Mouse (Mus musculus): ENCODE data around the gene Tcf12. TPM values are rescaled to one million over a fixed set of nuclear protein-coding genes. Genes with fewer than 3 reads are reported as not detected.

The Tcf12 gene
- polyA plus RNA-seq, 1 experiment: 52.1 TPM

DNA sequence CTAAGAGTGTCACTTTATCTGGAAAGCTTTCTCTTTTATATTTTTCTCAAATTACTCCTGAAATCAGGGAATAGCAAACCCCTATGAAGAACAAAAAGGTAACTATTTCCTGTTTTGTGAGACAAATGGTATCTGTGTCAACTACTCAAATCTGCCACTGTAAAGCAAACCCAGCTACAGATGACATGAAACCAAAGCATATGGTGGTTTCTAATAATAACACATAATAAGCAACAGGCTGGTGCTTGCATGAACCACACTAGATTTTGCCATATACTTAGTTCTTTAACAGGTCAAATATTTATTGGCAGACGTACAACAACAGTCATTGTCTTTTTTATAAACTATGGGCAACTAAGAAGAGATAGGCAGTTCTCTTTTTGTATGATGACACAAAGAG lies 253.7 kb downstream of the Tcf12 start:
- no peak for DNase-seq (ENCODE audit: low read depth in 1 of 2, low spot score in 2 of 2)
- Histone ChIP-seq H3K36me3 (ENCODE audit: control insufficient read depth, insufficient read depth, low read length) (peaks cover 28% of the 10 kb centered on the region), H3K4me3 (ENCODE audit: extremely low read depth, insufficient read depth, insufficient read length) (no peak overlapping the region), H3K4me1 (ENCODE audit: control insufficient read depth, insufficient read depth, insufficient read length) (no peaks in the 10 kb centered on the region; the same call in 1 of the 2 replicates), H3K27me3 (ENCODE audit: control insufficient read depth, insufficient read depth, low read length) (no peaks in the 10 kb centered on the region), H3K27ac (ENCODE audit: insufficient read depth, low read length) (no peak overlapping the region)
- no peak for TF ChIP-seq CTCF (IDR thresholded peaks at IDR 0.05; ENCODE audit: extremely low read depth, insufficient read depth, insufficient read length, insufficient replicate concordance)
- TF ChIP-seq POLR2A (IDR thresholded peaks at IDR 0.05; ENCODE audit: low read depth, low read length): no peak
- WGBS: 90% methylated on average over 1 of the region's 1 CpGs

DNA sequence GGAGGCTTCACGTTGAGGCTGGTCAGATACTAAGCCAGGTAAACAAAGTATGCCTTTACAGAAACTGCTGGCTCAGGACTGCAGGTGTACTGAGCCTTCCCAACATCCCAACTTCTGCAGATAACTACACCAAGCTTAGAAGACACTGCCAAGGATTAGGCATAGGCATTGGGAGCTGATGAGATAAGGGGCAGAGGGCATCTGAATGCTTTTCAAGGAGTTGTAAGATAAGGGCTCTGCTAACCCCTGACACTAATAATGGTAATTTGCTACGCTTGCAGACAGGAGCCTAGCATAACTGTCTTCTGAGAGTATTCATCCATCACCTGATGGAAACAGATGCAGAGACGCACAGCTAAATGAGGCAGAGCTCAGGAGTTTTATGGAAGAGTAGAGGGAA lies 257.8 kb downstream of the Tcf12 start:
- 91% methylated on average over 3 of the region's 3 CpGs for WGBS
- Histone ChIP-seq H3K27ac (ENCODE audit: insufficient read depth, low read length) (no peak overlapping the region), H3K4me1 (ENCODE audit: control insufficient read depth, insufficient read depth, insufficient read length) (no peaks in the 10 kb centered on the region; the same call in 1 of the 2 replicates), H3K36me3 (ENCODE audit: control insufficient read depth, insufficient read depth, low read length) (peaks cover 35% of the 10 kb centered on the region), H3K4me3 (ENCODE audit: extremely low read depth, insufficient read depth, insufficient read length) (no peak overlapping the region), H3K27me3 (ENCODE audit: control insufficient read depth, insufficient read depth, low read length) (no peaks in the 10 kb centered on the region)
- DNase-seq (ENCODE audit: low read depth in 1 of 2, low spot score in 2 of 2): no peak
- TF ChIP-seq POLR2A (IDR thresholded peaks at IDR 0.05; ENCODE audit: low read depth, low read length) (no peak), CTCF (IDR thresholded peaks at IDR 0.05; ENCODE audit: extremely low read depth, insufficient read depth, insufficient read length, insufficient replicate concordance) (no peak)

DNA sequence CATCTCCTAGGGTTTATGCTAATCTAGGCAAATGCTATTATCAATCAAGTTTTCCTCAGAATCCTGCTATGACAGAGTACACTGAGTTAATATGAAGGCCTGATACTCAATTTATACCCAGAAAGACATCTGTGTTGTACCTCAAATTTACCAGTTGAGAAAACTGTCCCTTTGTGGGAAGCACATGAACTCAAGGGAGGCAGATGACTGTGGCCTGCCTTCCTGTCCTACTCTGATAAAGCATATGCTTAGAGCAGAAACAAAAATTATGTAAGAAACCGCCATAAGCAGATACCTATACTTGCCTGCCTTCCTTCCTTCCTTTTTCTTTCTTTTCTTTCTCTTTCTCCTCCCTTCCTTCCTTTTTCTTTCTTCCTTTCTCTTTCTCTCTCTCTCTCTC lies 261.4 kb downstream of the Tcf12 start:
- TF ChIP-seq CTCF (IDR thresholded peaks at IDR 0.05; ENCODE audit: extremely low read depth, insufficient read depth, insufficient read length, insufficient replicate concordance) (no peak), POLR2A (IDR thresholded peaks at IDR 0.05; ENCODE audit: low read depth, low read length) (no peak)
- Histone ChIP-seq H3K4me3 (ENCODE audit: extremely low read depth, insufficient read depth, insufficient read length) (no peak overlapping the region), H3K27me3 (ENCODE audit: control insufficient read depth, insufficient read depth, low read length) (no peaks in the 10 kb centered on the region), H3K27ac (ENCODE audit: insufficient read depth, low read length) (no peak overlapping the region), H3K4me1 (ENCODE audit: control insufficient read depth, insufficient read depth, insufficient read length) (no peaks in the 10 kb centered on the region; the same call in 1 of the 2 replicates), H3K36me3 (ENCODE audit: control insufficient read depth, insufficient read depth, low read length) (peaks cover 27% of the 10 kb centered on the region)
- no peak for DNase-seq (ENCODE audit: low read depth in 1 of 2, low spot score in 2 of 2)
- 63% methylated on average over 1 of the region's 1 CpGs for WGBS

DNA sequence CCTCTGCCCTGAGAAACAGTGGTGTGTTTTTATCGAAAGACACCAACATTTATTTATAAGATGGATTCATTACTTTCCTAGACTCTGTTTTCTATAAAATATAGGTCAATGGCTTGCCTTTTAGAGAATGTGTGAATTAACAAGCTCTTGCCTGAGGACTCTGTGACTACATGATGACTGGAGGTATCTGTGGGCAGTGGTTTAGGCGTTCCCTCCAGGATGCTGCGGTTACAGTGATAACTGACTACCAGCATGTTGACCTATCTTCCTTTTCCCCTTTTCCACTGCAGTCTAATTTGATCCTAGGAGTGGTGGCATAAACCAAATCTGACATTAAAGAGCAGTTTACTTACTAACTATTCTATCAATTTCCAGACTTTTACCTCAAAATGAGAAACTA lies 263.3 kb downstream of the Tcf12 start:
- no peaks in the 10 kb centered on the region for H3K27me3 ChIP-seq (ENCODE audit: control insufficient read depth, insufficient read depth, low read length)
- no peaks in the 10 kb centered on the region; the same call in 1 of the 2 replicates for H3K4me1 ChIP-seq (ENCODE audit: control insufficient read depth, insufficient read depth, insufficient read length)
- no peak overlapping the region for H3K27ac ChIP-seq (ENCODE audit: insufficient read depth, low read length)
- DNase-seq (ENCODE audit: low read depth in 1 of 2, low spot score in 2 of 2): no peak
- H3K4me3 ChIP-seq (ENCODE audit: extremely low read depth, insufficient read depth, insufficient read length): no peak overlapping the region
- WGBS: 87% methylated on average over 3 of the region's 3 CpGs
- peaks cover 32% of the 10 kb centered on the region for H3K36me3 ChIP-seq (ENCODE audit: control insufficient read depth, insufficient read depth, low read length)
- TF ChIP-seq CTCF (IDR thresholded peaks at IDR 0.05; ENCODE audit: extremely low read depth, insufficient read depth, insufficient read length, insufficient replicate concordance) (no peak), POLR2A (IDR thresholded peaks at IDR 0.05; ENCODE audit: low read depth, low read length) (no peak)

DNA sequence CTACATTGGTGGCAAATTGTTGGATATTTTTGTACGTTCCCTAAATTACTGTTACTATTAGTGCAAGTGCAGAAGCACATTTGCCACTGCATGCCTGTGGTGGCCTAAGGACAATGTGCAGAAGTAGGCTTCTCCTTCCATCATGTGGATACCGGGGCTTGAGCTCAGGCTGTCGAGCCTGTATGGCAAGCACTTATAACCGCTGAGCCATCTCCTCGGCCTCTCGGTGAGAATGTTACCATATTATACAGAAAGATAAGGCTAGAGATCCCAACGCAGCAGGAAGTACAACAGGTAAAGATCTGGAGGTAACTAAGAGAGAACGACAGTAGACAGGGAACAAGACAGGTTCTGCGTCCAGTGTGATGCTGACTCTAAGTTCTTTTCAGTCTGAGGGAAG lies 263.8 kb downstream of the Tcf12 start:
- no peak overlapping the region for H3K27ac ChIP-seq (ENCODE audit: insufficient read depth, low read length)
- H3K4me3 ChIP-seq (ENCODE audit: extremely low read depth, insufficient read depth, insufficient read length): no peak overlapping the region
- DNase-seq (ENCODE audit: low read depth in 1 of 2, low spot score in 2 of 2): no peak
- WGBS: 85% methylated on average over 9 of the region's 9 CpGs
- no peaks in the 10 kb centered on the region; the same call in 1 of the 2 replicates for H3K4me1 ChIP-seq (ENCODE audit: control insufficient read depth, insufficient read depth, insufficient read length)
- H3K27me3 ChIP-seq (ENCODE audit: control insufficient read depth, insufficient read depth, low read length): no peaks in the 10 kb centered on the region
- TF ChIP-seq CTCF (IDR thresholded peaks at IDR 0.05; ENCODE audit: extremely low read depth, insufficient read depth, insufficient read length, insufficient replicate concordance) (no peak), POLR2A (IDR thresholded peaks at IDR 0.05; ENCODE audit: low read depth, low read length) (no peak)
- peaks cover 32% of the 10 kb centered on the region for H3K36me3 ChIP-seq (ENCODE audit: control insufficient read depth, insufficient read depth, low read length)

DNA sequence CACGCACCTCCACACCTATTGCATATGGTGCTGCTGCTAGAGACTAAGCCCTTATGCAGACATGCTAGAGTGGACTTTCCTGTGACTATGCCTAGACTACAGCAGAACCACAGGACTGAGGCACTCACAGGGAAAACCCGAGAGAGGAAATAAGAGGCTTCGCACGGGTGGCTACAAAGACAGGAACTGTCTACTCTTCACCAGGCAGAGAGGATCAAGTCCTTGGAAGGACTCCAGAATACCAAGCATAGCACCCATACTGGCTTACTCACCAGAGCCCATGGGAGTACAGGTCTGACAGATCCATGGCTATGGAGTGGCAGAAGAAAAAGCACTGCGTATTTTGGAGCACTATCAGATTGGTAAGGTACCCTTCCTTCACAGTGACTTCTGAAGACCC lies 269.8 kb downstream of the Tcf12 start:
- no peak for DNase-seq (ENCODE audit: low read depth in 1 of 2, low spot score in 2 of 2)
- Histone ChIP-seq H3K27me3 (ENCODE audit: control insufficient read depth, insufficient read depth, low read length) (no peaks in the 10 kb centered on the region), H3K36me3 (ENCODE audit: control insufficient read depth, insufficient read depth, low read length) (peaks cover 19% of the 10 kb centered on the region), H3K27ac (ENCODE audit: insufficient read depth, low read length) (no peak overlapping the region), H3K4me1 (ENCODE audit: control insufficient read depth, insufficient read depth, insufficient read length) (no peaks in the 10 kb centered on the region), H3K4me3 (ENCODE audit: extremely low read depth, insufficient read depth, insufficient read length) (no peak overlapping the region)
- TF ChIP-seq POLR2A (IDR thresholded peaks at IDR 0.05; ENCODE audit: low read depth, low read length) (no peak), CTCF (IDR thresholded peaks at IDR 0.05; ENCODE audit: extremely low read depth, insufficient read depth, insufficient read length, insufficient replicate concordance) (no peak)
- WGBS: 77% methylated on average over 5 of the region's 5 CpGs

DNA sequence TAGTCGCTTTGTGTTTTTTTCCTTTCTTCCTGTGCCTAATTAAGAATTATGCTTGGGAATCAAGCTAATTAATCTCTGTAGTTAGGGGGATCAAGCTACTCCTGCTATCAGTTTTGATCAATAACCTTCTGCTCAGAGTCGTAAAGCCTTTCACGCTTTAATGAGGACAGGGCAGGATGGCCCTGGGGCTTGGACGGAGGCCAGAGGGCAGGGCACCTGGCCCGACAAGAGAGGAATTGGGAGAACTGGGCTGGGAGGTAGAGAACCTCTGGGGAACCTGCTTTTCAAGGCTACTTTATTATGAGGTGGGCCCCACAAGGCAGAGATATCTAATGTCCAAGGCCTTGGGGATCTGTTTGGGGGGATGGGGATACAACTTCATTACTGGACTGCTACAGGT lies 274.3 kb downstream of the Tcf12 start:
- Histone ChIP-seq H3K27ac (ENCODE audit: insufficient read depth, low read length) (no peak overlapping the region), H3K4me3 (ENCODE audit: extremely low read depth, insufficient read depth, insufficient read length) (no peak overlapping the region), H3K27me3 (ENCODE audit: control insufficient read depth, insufficient read depth, low read length) (no peaks in the 10 kb centered on the region), H3K36me3 (ENCODE audit: control insufficient read depth, insufficient read depth, low read length) (peaks cover 2% of the 10 kb centered on the region; the same call in 1 of the 2 replicates), H3K4me1 (ENCODE audit: control insufficient read depth, insufficient read depth, insufficient read length) (peaks cover 3% of the 10 kb centered on the region; the same call in 1 of the 2 replicates)
- WGBS: 90% methylated on average over 5 of the region's 5 CpGs
- DNase-seq (ENCODE audit: low read depth in 1 of 2, low spot score in 2 of 2): no peak
- TF ChIP-seq POLR2A (IDR thresholded peaks at IDR 0.05; ENCODE audit: low read depth, low read length) (no peak), CTCF (IDR thresholded peaks at IDR 0.05; ENCODE audit: extremely low read depth, insufficient read depth, insufficient read length, insufficient replicate concordance) (no peak)

All from spleen, adult 2 months (tissue).